Mouse (Mus musculus) lung, postnatal 0 days (tissue): ENCODE results near the gene Dusp11.
"Not testable (repeated sequence)": the region's sequence is repeated elsewhere in the genome, so short reads cannot be mapped to it uniquely, and the experiment has no call there.

Experiments
- CTCF ChIP-seq: IDR thresholded peaks from 2 replicates; pipeline ENCODE4 v1.5.1; 2016; ENCODE audit warnings: antibody characterized with exemption, mild to moderate bottlenecking
- EP300 ChIP-seq: IDR thresholded peaks from 2 replicates; pipeline ENCODE4 v1.6.1; 2016; ENCODE audit warnings: antibody characterized with exemption, mild to moderate bottlenecking, control low read depth

- TF ChIP-seq CTCF = peak; percentile 66
- TF ChIP-seq EP300 = not testable (repeated sequence)
Observed at GRCm38 (mm10) chr6:85895061-85895648, 66.3 kb downstream of the Dusp11 start.
